26 mouse cellular contexts compared by ENCODE assay signal in the genomic region with DNA sequence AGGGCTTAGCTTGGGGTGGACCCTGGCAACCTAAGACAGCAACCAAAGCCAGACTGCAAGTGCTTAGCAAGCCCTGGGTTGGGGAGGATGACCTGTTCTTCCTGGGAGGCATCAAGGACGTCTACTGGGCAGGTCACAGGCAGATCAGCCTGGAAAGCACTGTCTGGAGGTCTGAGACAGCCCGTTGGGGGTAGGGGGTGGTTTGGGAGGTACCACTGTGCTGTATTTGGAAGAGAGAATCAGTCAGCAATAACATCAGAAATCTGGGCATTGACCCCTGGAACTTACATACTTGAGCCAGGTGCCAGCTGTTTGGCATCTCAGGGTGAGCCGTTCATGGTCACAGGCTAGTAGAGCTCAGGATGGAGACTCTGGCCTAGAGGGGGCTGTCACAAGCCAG. TPM values are rescaled to one million over a fixed set of nuclear protein-coding genes. Genes with fewer than 3 reads are reported as not detected.
A peak's percentile ranks its signal among the peaks of the same experiment; 100 is the strongest.
DNase-seq lines count a peak whose midpoint lies in the region; ATAC-seq and TF ChIP-seq lines count a peak whose summit lies in the region.
"Had no signal": no experiment of that assay in that cellular context is flagged by ENCODE, and none has a peak within 500 bp of the region (broad histone marks: within the 10 kb centered on the region; RNA-seq: fewer than 3 reads in every experiment).

No protein-coding gene starts in this region.

- TF ChIP-seq EP300 in stomach, postnatal 0 days (optimal IDR thresholded peaks at IDR 0.05), result no peak

- peak; percentile 55 for DNase-seq in heart, adult 11 months
- no peak for DNase-seq in heart, embryonic 10.5 days (ENCODE audit: low spot score)
- peak; percentile 15 for DNase-seq in liver, embryonic 11.5 days (ENCODE audit: low spot score)
- peak; percentile 48 for DNase-seq in ovary, postnatal 36 days (ENCODE audit: low spot score)
- no peak for DNase-seq in ovary, postnatal 14 days (ENCODE audit: low spot score)
- DNase-seq in stomach, postnatal 0 days (ENCODE audit: low spot score), result peak; percentile 8
- DNase-seq: adrenal gland, adult 8-10 months; adrenal gland, postnatal 14 days; adrenal gland, postnatal 36 days; B cell, adult 2 months; cerebellum, adult 11-12 months; cerebellum, adult 2 months; cerebellum, adult 9-10 months; cerebellum, postnatal 10 days; cerebellum, postnatal 25 days had no signal

- TF ChIP-seq CTCF in stomach, postnatal 0 days (IDR thresholded peaks at IDR 0.05; ENCODE audit: low read depth), result no peak

- no peak overlapping the region for H3K4me3 ChIP-seq in heart, embryonic 10.5 days
- no peak overlapping the region for H3K4me3 ChIP-seq in liver, embryonic 11.5 days (ENCODE audit: low read depth, low read length)
- H3K4me3 ChIP-seq in liver, embryonic 12.5 days, result no peak overlapping the region
- no peak overlapping the region for H3K4me3 ChIP-seq in stomach, postnatal 0 days (ENCODE audit: low read depth, low read length)
- H3K4me3 ChIP-seq: embryonic facial prominence, embryonic 10.5 days; embryonic facial prominence, embryonic 12.5 days; forebrain, embryonic 13.5 days had no signal

- no peaks in the 10 kb centered on the region for H3K9me3 ChIP-seq in heart, embryonic 10.5 days
- no peaks in the 10 kb centered on the region for H3K9me3 ChIP-seq in liver, embryonic 11.5 days (ENCODE audit: control insufficient read depth, low read length)
- H3K9me3 ChIP-seq in liver, embryonic 12.5 days (replicated peaks), result no peaks in the 10 kb centered on the region
- no peaks in the 10 kb centered on the region for H3K9me3 ChIP-seq in stomach, postnatal 0 days (ENCODE audit: control insufficient read depth, low read length)
- H3K9me3 ChIP-seq: embryonic facial prominence, embryonic 10.5 days; embryonic facial prominence, embryonic 12.5 days; forebrain, embryonic 13.5 days had no signal

- no peak for ATAC-seq in liver, embryonic 11.5 days (replicated peaks; ENCODE audit: low FRiP score)
- no peak for ATAC-seq in liver, embryonic 12.5 days
- ATAC-seq in stomach, postnatal 0 days (ENCODE audit: low FRiP score, low TSS enrichment), result no peak
- ATAC-seq: activated CD4-positive, CD25-positive, alpha-beta regulatory T cell, adult 4 months; CD4-positive, CD25-positive, alpha-beta regulatory T cell, adult 4 months; forebrain, embryonic 13.5 days; Patski had no signal

- peaks cover 30% of the 10 kb centered on the region for H3K27me3 ChIP-seq in heart, embryonic 10.5 days (ENCODE audit: insufficient read depth, poor library complexity, severe bottlenecking)
- H3K27me3 ChIP-seq in liver, embryonic 11.5 days (replicated peaks; ENCODE audit: control insufficient read depth, insufficient read depth, low read length), result no peaks in the 10 kb centered on the region
- no peaks in the 10 kb centered on the region for H3K27me3 ChIP-seq in liver, embryonic 12.5 days (replicated peaks)
- no peaks in the 10 kb centered on the region for H3K27me3 ChIP-seq in stomach, postnatal 0 days (ENCODE audit: control insufficient read depth, insufficient read depth, low read length)
- H3K27me3 ChIP-seq: forebrain, embryonic 13.5 days had no signal

- WGBS in heart, embryonic 10.5 days, result 65% methylated on average over 3 of the region's 3 CpGs
- WGBS in liver, embryonic 11.5 days, result 57% methylated on average over 3 of the region's 3 CpGs
- 40% methylated on average over 3 of the region's 3 CpGs for WGBS in liver, embryonic 12.5 days (ENCODE audit: insufficient replicate concordance)
- 60% methylated on average over 3 of the region's 3 CpGs for WGBS in stomach, postnatal 0 days

- no peak overlapping the region for H3K27ac ChIP-seq in heart, embryonic 10.5 days
- no peak overlapping the region for H3K27ac ChIP-seq in liver, embryonic 11.5 days (ENCODE audit: low read depth, low read length)
- H3K27ac ChIP-seq in liver, embryonic 12.5 days, result no peak overlapping the region
- no peak overlapping the region for H3K27ac ChIP-seq in stomach, postnatal 0 days (replicated peaks)
- H3K27ac ChIP-seq: embryonic facial prominence, embryonic 10.5 days; embryonic facial prominence, embryonic 12.5 days; forebrain, embryonic 13.5 days had no signal

- H3K4me1 ChIP-seq in heart, embryonic 10.5 days, result peaks cover 8% of the 10 kb centered on the region
- no peaks in the 10 kb centered on the region for H3K4me1 ChIP-seq in liver, embryonic 11.5 days (replicated peaks; ENCODE audit: control insufficient read depth, insufficient read depth, low read length)
- H3K4me1 ChIP-seq in liver, embryonic 12.5 days, result no peaks in the 10 kb centered on the region
- no peaks in the 10 kb centered on the region for H3K4me1 ChIP-seq in stomach, postnatal 0 days (replicated peaks; ENCODE audit: control insufficient read depth, insufficient read depth)
- H3K4me1 ChIP-seq: embryonic facial prominence, embryonic 10.5 days; forebrain, embryonic 13.5 days had no signal

- no peak overlapping the region for H3K4me2 ChIP-seq in liver, embryonic 11.5 days
- H3K4me2 ChIP-seq in liver, embryonic 12.5 days, result no peak overlapping the region
- no peak overlapping the region for H3K4me2 ChIP-seq in stomach, postnatal 0 days (replicated peaks; ENCODE audit: low read depth)
- H3K4me2 ChIP-seq: embryonic facial prominence, embryonic 12.5 days; forebrain, embryonic 13.5 days had no signal

- no peak overlapping the region for H3K9ac ChIP-seq in liver, embryonic 11.5 days (ENCODE audit: low read depth, low read length)
- H3K9ac ChIP-seq in liver, embryonic 12.5 days, result no peak overlapping the region
- H3K9ac ChIP-seq in stomach, postnatal 0 days (ENCODE audit: low read length), result no peak overlapping the region
- H3K9ac ChIP-seq: embryonic facial prominence, embryonic 12.5 days; forebrain, embryonic 13.5 days had no signal

- no peaks in the 10 kb centered on the region for H3K36me3 ChIP-seq in heart, embryonic 10.5 days
- H3K36me3 ChIP-seq in liver, embryonic 11.5 days (ENCODE audit: control insufficient read depth, insufficient read depth, low read length), result no peaks in the 10 kb centered on the region
- no peaks in the 10 kb centered on the region for H3K36me3 ChIP-seq in liver, embryonic 12.5 days
- H3K36me3 ChIP-seq in stomach, postnatal 0 days (ENCODE audit: control insufficient read depth, insufficient read depth, low read length), result no peaks in the 10 kb centered on the region
- H3K36me3 ChIP-seq: embryonic facial prominence, embryonic 10.5 days; embryonic facial prominence, embryonic 12.5 days; G1E had no signal

RNA-seq across cellular contexts. Expression of gene Prr23a1, which starts 26.2 kb away (rescaled TPM):
- polyA plus RNA-seq in heart, embryonic 10.5 days (2016; fragmentation: Nextera tagmentation; extraction: Ambion mirVana), result not detected in 2 replicates
- polyA plus RNA-seq in liver, embryonic 11.5 days (2014; fragmentation: Nextera tagmentation; extraction: Ambion mirVana), result not detected in 2 replicates
- polyA plus RNA-seq in liver, embryonic 12.5 days (2016; fragmentation: Nextera tagmentation; extraction: Ambion mirVana), result not detected in 2 replicates
- polyA plus RNA-seq in stomach, postnatal 0 days (2015; fragmentation: Nextera tagmentation; extraction: Ambion mirVana), result not detected in 2 replicates
- polyA plus RNA-seq: activated CD4-positive, CD25-positive, alpha-beta regulatory T cell, adult 4 months; CD4-positive, CD25-positive, alpha-beta regulatory T cell, adult 4 months; cerebellum, adult 2 months; cortical plate, adult 2 months; embryonic facial prominence, embryonic 10.5 days; embryonic facial prominence, embryonic 12.5 days; embryonic facial prominence, embryonic 14.5 days; forebrain, embryonic 11.5 days; forebrain, embryonic 13.5 days; G1E; Patski had no signal

RNA-seq across cellular contexts. Expression of gene Prr23a2, which starts 40.2 kb away (rescaled TPM):
- not detected in 2 replicates for polyA plus RNA-seq in heart, embryonic 10.5 days (2016; fragmentation: Nextera tagmentation; extraction: Ambion mirVana)
- polyA plus RNA-seq in liver, embryonic 11.5 days (2014; fragmentation: Nextera tagmentation; extraction: Ambion mirVana), result not detected in 2 replicates
- not detected in 2 replicates for polyA plus RNA-seq in liver, embryonic 12.5 days (2016; fragmentation: Nextera tagmentation; extraction: Ambion mirVana)
- polyA plus RNA-seq in stomach, postnatal 0 days (2015; fragmentation: Nextera tagmentation; extraction: Ambion mirVana), result not detected in 2 replicates
- polyA plus RNA-seq: activated CD4-positive, CD25-positive, alpha-beta regulatory T cell, adult 4 months; CD4-positive, CD25-positive, alpha-beta regulatory T cell, adult 4 months; cerebellum, adult 2 months; cortical plate, adult 2 months; embryonic facial prominence, embryonic 10.5 days; embryonic facial prominence, embryonic 12.5 days; embryonic facial prominence, embryonic 14.5 days; forebrain, embryonic 11.5 days; forebrain, embryonic 13.5 days; G1E; Patski had no signal

RNA-seq across cellular contexts. Expression of gene Prr23a3, which starts 48.5 kb away (rescaled TPM):
- polyA plus RNA-seq in heart, embryonic 10.5 days (2016; fragmentation: Nextera tagmentation; extraction: Ambion mirVana), result 0.34 TPM in 1 of 2 replicates, not detected in the other
- polyA plus RNA-seq in liver, embryonic 11.5 days (2014; fragmentation: Nextera tagmentation; extraction: Ambion mirVana), result not detected in 2 replicates
- not detected in 2 replicates for polyA plus RNA-seq in liver, embryonic 12.5 days (2016; fragmentation: Nextera tagmentation; extraction: Ambion mirVana)
- polyA plus RNA-seq in stomach, postnatal 0 days (2015; fragmentation: Nextera tagmentation; extraction: Ambion mirVana), result not detected in 2 replicates
- polyA plus RNA-seq: activated CD4-positive, CD25-positive, alpha-beta regulatory T cell, adult 4 months; CD4-positive, CD25-positive, alpha-beta regulatory T cell, adult 4 months; cerebellum, adult 2 months; cortical plate, adult 2 months; embryonic facial prominence, embryonic 12.5 days; embryonic facial prominence, embryonic 14.5 days; forebrain, embryonic 11.5 days; forebrain, embryonic 13.5 days; G1E; Patski had no signal

Comparison
In these comparisons a context has a peak if more than half of its experiments do, and no peak if none do; other contexts are left out.
1. DNase-seq: peak in heart, adult 11 months (single experiment), liver, embryonic 11.5 days (single experiment), ovary, postnatal 36 days (single experiment) and stomach, postnatal 0 days (single experiment); none in heart, embryonic 10.5 days (single experiment) and ovary, postnatal 14 days (single experiment).